Mouse (Mus musculus): ENCODE results near the gene Nxpe2.

- TF ChIP-seq MAZ (IDR thresholded peaks at IDR 0.05; ENCODE audit: low read depth, low read length) (no peak), CTCF (conservative IDR thresholded peaks at IDR 0.05 in 1 of 2, IDR thresholded peaks at IDR 0.05 in 1 of 2; ENCODE audit: low read depth in 2 of 2, low read length in 2 of 2) (no peak), POLR2A (IDR thresholded peaks at IDR 0.05; ENCODE audit: low read depth, low read length) (no peak), POLR2AphosphoS2 (IDR thresholded peaks at IDR 0.05; ENCODE audit: low read depth, low read length) (no peak), ETS1 (conservative IDR thresholded peaks at IDR 0.05; ENCODE audit: low read depth, low read length) (no peak), USF2 (conservative IDR thresholded peaks at IDR 0.05; ENCODE audit: low read depth, low read length) (no peak), NELFE (IDR thresholded peaks at IDR 0.05; ENCODE audit: low read depth, low read length) (no peak), CHD1 (IDR thresholded peaks at IDR 0.05; ENCODE audit: low read depth, low read length) (no peak), GABPA (IDR thresholded peaks at IDR 0.05; ENCODE audit: insufficient replicate concordance, low read depth, low read length) (no peak), EP300 (IDR thresholded peaks at IDR 0.05; ENCODE audit: low read length) (no peak), E2F4 (IDR thresholded peaks at IDR 0.05; ENCODE audit: insufficient replicate concordance, low read depth, low read length) (no peak), MXI1 (IDR thresholded peaks at IDR 0.05; ENCODE audit: low read depth, low read length) (no peak), BHLHE40 (IDR thresholded peaks at IDR 0.05; ENCODE audit: low read depth, low read length) (no peak), CHD2 (IDR thresholded peaks at IDR 0.05; ENCODE audit: low read length) (no peak)
Observed at GRCm38 (mm10) chr9:48361815-48362631, 8.8 kb upstream of the Nxpe2 start.

Data from CH12.LX (cell line).